22 mouse cellular contexts compared by ENCODE assay signal in the genomic region with DNA sequence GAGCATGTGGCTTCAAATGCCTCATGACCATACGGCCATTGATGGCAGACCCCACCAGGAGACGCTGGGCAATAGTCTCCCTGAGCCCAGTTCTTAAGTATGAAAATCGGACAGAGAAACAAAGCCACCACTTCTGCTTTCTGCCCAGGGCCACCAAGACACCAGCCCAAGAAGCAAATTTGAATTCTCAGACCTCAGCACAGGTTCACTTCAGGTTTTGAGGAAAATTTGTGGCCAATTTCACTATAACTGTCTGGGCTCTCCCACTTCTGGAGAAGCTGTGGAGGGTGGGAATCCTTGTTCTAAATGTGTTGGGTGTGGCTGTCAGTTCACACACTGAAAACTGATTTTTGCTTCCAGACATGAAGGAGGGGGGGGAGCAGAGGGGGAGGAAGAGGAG. TPM values are rescaled to one million over a fixed set of nuclear protein-coding genes. Genes with fewer than 3 reads are reported as not detected.
DNase-seq lines count a peak whose midpoint lies in the region; ATAC-seq and TF ChIP-seq lines count a peak whose summit lies in the region.
"Had no signal": no experiment of that assay in that cellular context is flagged by ENCODE, and none has a peak within 500 bp of the region (broad histone marks: within the 10 kb centered on the region; RNA-seq: fewer than 3 reads in every experiment).

No protein-coding gene starts in this region.

- H3K27ac ChIP-seq in liver, adult 2 months (replicated peaks; ENCODE audit: insufficient read depth, low read depth, low read length): peak overlapping the region; percentile 68
- peak overlapping the region; percentile 89 for H3K27ac ChIP-seq in bone marrow macrophage, adult 2 months (ENCODE audit: insufficient read depth, low read depth, low read length)
- peak overlapping the region; percentile 26; the same call in 1 of the 2 replicates for H3K27ac ChIP-seq in liver, embryonic 16.5 days (ENCODE audit: low read length)
- H3K27ac ChIP-seq in small intestine, adult 2 months (ENCODE audit: insufficient read depth, low read depth, low read length): peak overlapping the region; percentile 75
- no peak overlapping the region for H3K27ac ChIP-seq in forebrain, embryonic 11.5 days (ENCODE audit: low read depth, low read length)
- H3K27ac ChIP-seq: embryonic facial prominence, embryonic 15.5 days; forebrain, embryonic 13.5 days; hindbrain, embryonic 15.5 days; neural tube, embryonic 13.5 days had no signal

- no peak for DNase-seq in liver, adult 2 months (ENCODE audit: extremely low read depth, low read depth, low spot score)
- no peak for DNase-seq in liver
- DNase-seq in forebrain, embryonic 11.5 days (ENCODE audit: low spot score): no peak
- DNase-seq in right cerebral cortex, postnatal 36 days (ENCODE audit: low spot score in 2 of 2): no peak
- DNase-seq: adrenal gland, postnatal 36 days; cerebellum, postnatal 10 days; embryo, embryonic 11 days; gastrocnemius, postnatal 36 days; heart, postnatal 14 days; left cerebral cortex, postnatal 4 days; lung, embryonic 14.5 days had no signal

- H3K4me1 ChIP-seq in liver, adult 2 months (ENCODE audit: control insufficient read depth, insufficient read depth, low read length): no peaks in the 10 kb centered on the region
- H3K4me1 ChIP-seq in bone marrow macrophage, adult 2 months (ENCODE audit: control insufficient read depth, insufficient read depth, low read length): peaks cover 45% of the 10 kb centered on the region
- H3K4me1 ChIP-seq in liver, embryonic 16.5 days (ENCODE audit: control insufficient read depth, low read depth, low read length): no peaks in the 10 kb centered on the region
- H3K4me1 ChIP-seq in small intestine, adult 2 months (ENCODE audit: control insufficient read depth, insufficient read depth, insufficient read length, low read length): no peaks in the 10 kb centered on the region
- no peaks in the 10 kb centered on the region for H3K4me1 ChIP-seq in forebrain, embryonic 11.5 days (replicated peaks; ENCODE audit: control insufficient read depth, insufficient read depth, low read length)
- H3K4me1 ChIP-seq: embryonic facial prominence, embryonic 15.5 days; forebrain, embryonic 13.5 days; hindbrain, embryonic 15.5 days; neural tube, embryonic 13.5 days had no signal

- TF ChIP-seq CTCF in liver, adult 2 months (IDR thresholded peaks at IDR 0.05; ENCODE audit: low read depth, low read length): no peak
- no peak for TF ChIP-seq CTCF in bone marrow macrophage, adult 2 months (IDR thresholded peaks at IDR 0.05; ENCODE audit: low read depth, low read length)
- TF ChIP-seq CTCF in small intestine, adult 2 months (IDR thresholded peaks at IDR 0.05; ENCODE audit: extremely low read depth, insufficient read length, insufficient replicate concordance, low read depth, low read length): no peak

- WGBS in liver, adult 2 months: 79% methylated on average over 3 of the region's 3 CpGs
- 23% methylated on average over 3 of the region's 3 CpGs for WGBS in liver, embryonic 16.5 days (ENCODE audit: insufficient replicate concordance)
- 71% methylated on average over 3 of the region's 3 CpGs for WGBS in small intestine, adult 2 months
- WGBS in forebrain, embryonic 11.5 days: 85% methylated on average over 3 of the region's 3 CpGs

- peaks cover 2% of the 10 kb centered on the region; the same call in 1 of the 2 replicates for H3K27me3 ChIP-seq in liver, adult 2 months (ENCODE audit: control insufficient read depth, insufficient read depth, low read length)
- H3K27me3 ChIP-seq in liver, embryonic 16.5 days (ENCODE audit: control insufficient read depth, insufficient read depth, low read depth, low read length): no peaks in the 10 kb centered on the region
- H3K27me3 ChIP-seq in small intestine, adult 2 months (ENCODE audit: control insufficient read depth, insufficient read depth, low read length): no peaks in the 10 kb centered on the region
- H3K27me3 ChIP-seq in forebrain, embryonic 11.5 days (ENCODE audit: control insufficient read depth, insufficient read depth, low read length): no peaks in the 10 kb centered on the region
- H3K27me3 ChIP-seq: embryonic facial prominence, embryonic 15.5 days; forebrain, embryonic 13.5 days; hindbrain, embryonic 15.5 days; neural tube, embryonic 13.5 days had no signal

- H3K4me3 ChIP-seq in liver, adult 2 months (ENCODE audit: insufficient read depth, low read depth, low read length): no peak overlapping the region
- peak overlapping the region; percentile 37 for H3K4me3 ChIP-seq in bone marrow macrophage, adult 2 months (ENCODE audit: insufficient read depth, low read length)
- no peak overlapping the region for H3K4me3 ChIP-seq in liver, embryonic 16.5 days (ENCODE audit: low read depth, low read length)
- H3K4me3 ChIP-seq in small intestine, adult 2 months (ENCODE audit: low read depth, low read length): no peak overlapping the region
- no peak overlapping the region for H3K4me3 ChIP-seq in forebrain, embryonic 11.5 days (ENCODE audit: low read depth, low read length)
- H3K4me3 ChIP-seq: embryonic facial prominence, embryonic 15.5 days; forebrain, embryonic 13.5 days; hindbrain, embryonic 15.5 days; neural tube, embryonic 13.5 days had no signal

- no peak for ATAC-seq in liver, embryonic 16.5 days (ENCODE audit: low read depth)
- no peak for ATAC-seq in forebrain, embryonic 11.5 days (replicated peaks; ENCODE audit: low FRiP score)
- no peak for ATAC-seq in erythroid progenitor cell, adult 5-6 weeks (replicated peaks; ENCODE audit: low FRiP score, poor library complexity, severe bottlenecking)
- ATAC-seq: forebrain, embryonic 13.5 days; intestine, embryonic 16.5 days; Patski had no signal

- H3K36me3 ChIP-seq in liver, adult 2 months (ENCODE audit: control insufficient read depth, insufficient read depth, low read length): no peaks in the 10 kb centered on the region
- no peaks in the 10 kb centered on the region for H3K36me3 ChIP-seq in liver, embryonic 16.5 days (ENCODE audit: control insufficient read depth, insufficient read depth)
- no peaks in the 10 kb centered on the region for H3K36me3 ChIP-seq in small intestine, adult 2 months (ENCODE audit: control insufficient read depth, insufficient read depth, low read length)
- H3K36me3 ChIP-seq in forebrain, embryonic 11.5 days (ENCODE audit: control insufficient read depth, insufficient read depth, low read length): no peaks in the 10 kb centered on the region
- H3K36me3 ChIP-seq: embryonic facial prominence, embryonic 15.5 days; hindbrain, embryonic 15.5 days; neural tube, embryonic 13.5 days had no signal

- H3K9me3 ChIP-seq in liver, embryonic 16.5 days (replicated peaks; ENCODE audit: control insufficient read depth, low read length): no peaks in the 10 kb centered on the region
- H3K9me3 ChIP-seq in forebrain, embryonic 11.5 days (ENCODE audit: control insufficient read depth, low read length): no peaks in the 10 kb centered on the region
- H3K9me3 ChIP-seq: embryonic facial prominence, embryonic 15.5 days; forebrain, embryonic 13.5 days; hindbrain, embryonic 15.5 days; neural tube, embryonic 13.5 days had no signal

- no peak for TF ChIP-seq POLR2A in liver, adult 2 months (IDR thresholded peaks at IDR 0.05; ENCODE audit: extremely low read depth, insufficient read depth, low read length)
- TF ChIP-seq POLR2A in bone marrow macrophage, adult 2 months (IDR thresholded peaks at IDR 0.05; ENCODE audit: borderline replicate concordance, low read depth, low read length): no peak
- no peak for TF ChIP-seq POLR2A in small intestine, adult 2 months (IDR thresholded peaks at IDR 0.05; ENCODE audit: low read depth, low read length)

- H3K9ac ChIP-seq in liver, adult 2 months (ENCODE audit: low read depth, low read length): no peak overlapping the region
- no peak overlapping the region for H3K9ac ChIP-seq in liver, embryonic 16.5 days (ENCODE audit: low read depth, low read length)
- H3K9ac ChIP-seq in forebrain, embryonic 11.5 days (ENCODE audit: low read length): no peak overlapping the region
- H3K9ac ChIP-seq: embryonic facial prominence, embryonic 15.5 days; forebrain, embryonic 13.5 days; hindbrain, embryonic 15.5 days; lung, embryonic 14.5 days; neural tube, embryonic 13.5 days had no signal

- H3K4me2 ChIP-seq in liver, embryonic 16.5 days (ENCODE audit: low read depth, low read length): 0 out of 2 replicates have a peak overlapping the region, but pooled peaks have one; percentile 0
- no peak overlapping the region for H3K4me2 ChIP-seq in forebrain, embryonic 11.5 days (ENCODE audit: low read depth, low read length, severe bottlenecking)
- H3K4me2 ChIP-seq: embryonic facial prominence, embryonic 15.5 days; forebrain, embryonic 13.5 days; heart, embryonic 11.5 days; hindbrain, embryonic 15.5 days; lung, embryonic 14.5 days; neural tube, embryonic 13.5 days had no signal

- no peaks in the 10 kb centered on the region for H3K79me2 ChIP-seq in liver, adult 2 months (ENCODE audit: control insufficient read depth, insufficient read depth, low read length)

RNA-seq across cellular contexts. Expression of gene Wdfy4, which starts 8.9 kb away (rescaled TPM):
- total RNA-seq in liver, adult 2 months (2014; rRNA removed): 3.0 and 5.8 TPM in 2 replicates
- polyA plus RNA-seq in liver, adult 2 months (2012; rRNA removed): 0.52 and 2.1 TPM in 2 replicates
- 39.7 and 40.3 TPM in 2 replicates for polyA plus RNA-seq in bone marrow macrophage, adult 2 months (2012; ENCODE audit: insufficient read depth, insufficient read length, missing spikeins)
- 1.4 and 2.1 TPM in 2 replicates for polyA plus RNA-seq in liver, embryonic 16.5 days (2015; fragmentation: Nextera tagmentation; extraction: Ambion mirVana)
- polyA plus RNA-seq in small intestine, adult 2 months (2012; rRNA removed): 2.4 and 4.8 TPM in 2 replicates
- 0.12 and 0.15 TPM in 2 replicates for polyA plus RNA-seq in forebrain, embryonic 11.5 days (2014; fragmentation: Nextera tagmentation; extraction: Ambion mirVana)
- 9.6 and 32.4 TPM in 2 replicates for total RNA-seq in erythroid progenitor cell, adult 5-6 weeks (2015; ENCODE audit: low replicate concordance)
- total RNA-seq in erythroid progenitor cell, adult 5-6 weeks (2017; ENCODE audit: low replicate concordance): 5.2 and 7.8 TPM in 2 replicates
- polyA plus RNA-seq: Patski had no signal

RNA-seq across cellular contexts. Expression of gene Arhgap22, which starts 19.6 kb away (rescaled TPM):
- 0.09 and 0.20 TPM in 2 replicates for total RNA-seq in liver, adult 2 months (2014; rRNA removed)
- polyA plus RNA-seq in liver, adult 2 months (2012; rRNA removed): 0.27 and 0.57 TPM in 2 replicates
- polyA plus RNA-seq in bone marrow macrophage, adult 2 months (2012; ENCODE audit: insufficient read depth, insufficient read length, missing spikeins): 39.5 and 39.6 TPM in 2 replicates
- polyA plus RNA-seq in liver, embryonic 16.5 days (2015; fragmentation: Nextera tagmentation; extraction: Ambion mirVana): 3.1 and 4.1 TPM in 2 replicates
- 3.2 and 3.6 TPM in 2 replicates for polyA plus RNA-seq in small intestine, adult 2 months (2012; rRNA removed)
- 1.4 and 1.8 TPM in 2 replicates for polyA plus RNA-seq in forebrain, embryonic 11.5 days (2014; fragmentation: Nextera tagmentation; extraction: Ambion mirVana)
- total RNA-seq in erythroid progenitor cell, adult 5-6 weeks (2015; ENCODE audit: low replicate concordance): not detected in 2 replicates
- 3.1 TPM in 1 of 2 replicates, not detected in the other for total RNA-seq in erythroid progenitor cell, adult 5-6 weeks (2017; ENCODE audit: low replicate concordance)
